Mouse (Mus musculus): ENCODE measurements around the gene Utp20. TPM values are rescaled to one million over a fixed set of nuclear protein-coding genes. Genes with fewer than 3 reads are reported as not detected.
"Not testable (repeated sequence)": the region's sequence is repeated elsewhere in the genome, so short reads cannot be mapped to it uniquely, and the experiment has no call there.

Utp20 gene
- polyA plus RNA-seq, 1 experiment from 2014 or later, result 7.5 TPM

GRCm38 (mm10) chr10:88826947-88827306 is 323 bp upstream of the Utp20 start:
- Histone ChIP-seq H3K4me3 (replicated peaks) (peak overlapping the region; percentile 83), H3K9ac (peak overlapping the region; percentile 55)
- WGBS (ENCODE audit: insufficient replicate concordance), result 1% methylated on average over 6 of the region's 6 CpGs

DNA sequence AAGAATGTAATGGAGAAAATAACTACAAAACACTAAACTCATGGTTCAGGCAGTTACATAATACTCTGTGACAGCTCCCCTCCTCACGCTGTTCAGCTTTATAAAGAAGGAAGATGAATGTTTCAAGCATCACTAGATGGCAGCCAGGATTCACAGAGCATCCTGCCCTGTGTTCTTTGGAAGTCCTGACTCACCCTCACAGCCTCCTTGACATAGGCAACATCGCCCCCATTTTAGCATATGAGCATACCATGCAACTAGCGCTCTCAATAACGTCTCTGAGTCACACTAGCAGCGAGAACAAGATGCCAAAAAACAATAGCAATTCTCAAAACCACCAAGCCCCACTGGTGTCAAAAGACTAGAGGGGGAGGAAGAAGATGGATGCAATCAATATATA is 9.3 kb downstream of the Utp20 start:
- Histone ChIP-seq H3K4me1 (replicated peaks) (no peaks in the 10 kb centered on the region), H3K27me3 (no peaks in the 10 kb centered on the region), H3K4me2 (no peak overlapping the region), H3K4me3 (replicated peaks) (no peak overlapping the region), H3K9ac (no peak overlapping the region), H3K27ac (no peak overlapping the region), H3K9me3 (replicated peaks) (no peaks in the 10 kb centered on the region), H3K36me3 (peaks cover 81% of the 10 kb centered on the region)
- ATAC-seq (ENCODE audit: low read depth) (no peak), DNase-seq (no peak)
- 81% methylated on average over 5 of the region's 5 CpGs for WGBS (ENCODE audit: insufficient replicate concordance)

More at GRCm38 (mm10) chr10:88826947-88827306, 323 bp upstream of the Utp20 start:
- H3K27ac ChIP-seq; H3K27me3 ChIP-seq; H3K9me3 ChIP-seq (replicated peaks); H3K4me1 ChIP-seq (replicated peaks); DNase-seq: not testable (repeated sequence)
- peaks cover 23% of the 10 kb centered on the region for H3K36me3 ChIP-seq
- 0 out of 2 replicates have a peak, but pooled peaks have one; percentile 30 for ATAC-seq (ENCODE audit: low read depth)
- peak overlapping the region; percentile 76 for H3K4me2 ChIP-seq

GRCm38 (mm10) chr10:88815256-88815655 is 11.3 kb downstream of the Utp20 start:
- no peak overlapping the region for H3K9ac ChIP-seq
- no peaks in the 10 kb centered on the region for H3K4me1 ChIP-seq (replicated peaks)
- ATAC-seq (ENCODE audit: low read depth), result no peak
- H3K27me3 ChIP-seq, result no peaks in the 10 kb centered on the region
- H3K36me3 ChIP-seq, result peaks cover 80% of the 10 kb centered on the region
- DNase-seq, result no peak
- no peaks in the 10 kb centered on the region for H3K9me3 ChIP-seq (replicated peaks)
- H3K4me2 ChIP-seq, result no peak overlapping the region
- WGBS (ENCODE audit: insufficient replicate concordance), result 76% methylated on average over 2 of the region's 2 CpGs
- no peak overlapping the region for H3K4me3 ChIP-seq (replicated peaks)
- H3K27ac ChIP-seq, result no peak overlapping the region

- DNase-seq, result no peak
- 80% methylated on average over 5 of the region's 5 CpGs for WGBS (ENCODE audit: insufficient replicate concordance)
- H3K27me3 ChIP-seq, result no peaks in the 10 kb centered on the region
- H3K4me1 ChIP-seq (replicated peaks), result no peaks in the 10 kb centered on the region
- H3K27ac ChIP-seq, result no peak overlapping the region
- H3K36me3 ChIP-seq, result peaks cover 84% of the 10 kb centered on the region
- no peak for ATAC-seq (ENCODE audit: low read depth)
- no peaks in the 10 kb centered on the region for H3K9me3 ChIP-seq (replicated peaks)
- H3K9ac ChIP-seq, result no peak overlapping the region
- no peak overlapping the region for H3K4me2 ChIP-seq
- H3K4me3 ChIP-seq (replicated peaks), result no peak overlapping the region
These were observed 14.9 kb downstream of the Utp20 start for GRCm38 (mm10) chr10:88811704-88812103.

DNA sequence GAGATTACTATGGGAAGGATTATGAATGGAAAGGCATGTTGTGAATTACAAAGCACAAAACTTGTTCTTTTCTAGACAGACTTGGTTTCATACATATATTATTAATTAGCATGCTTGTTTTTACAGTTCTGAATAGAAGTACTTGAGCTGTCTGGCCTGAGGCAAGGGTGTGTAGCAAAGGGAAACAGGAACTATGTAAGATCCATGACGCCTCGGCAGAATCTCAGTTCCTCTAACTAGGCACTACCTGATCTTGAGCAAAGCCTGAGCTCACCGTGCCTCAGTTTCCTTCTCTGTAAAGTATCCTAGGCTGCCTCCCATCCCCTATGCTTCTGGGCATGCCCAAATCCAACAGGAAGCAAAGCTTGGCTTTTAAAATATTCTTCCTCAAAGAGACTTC is 24.4 kb downstream of the Utp20 start:
- H3K9me3 ChIP-seq (replicated peaks), result no peaks in the 10 kb centered on the region
- H3K9ac ChIP-seq, result no peak overlapping the region
- no peaks in the 10 kb centered on the region for H3K4me1 ChIP-seq (replicated peaks)
- H3K27ac ChIP-seq, result no peak overlapping the region
- no peak overlapping the region for H3K4me2 ChIP-seq
- DNase-seq (no peak), ATAC-seq (ENCODE audit: low read depth) (no peak)
- H3K27me3 ChIP-seq, result no peaks in the 10 kb centered on the region
- H3K4me3 ChIP-seq (replicated peaks), result no peak overlapping the region
- H3K36me3 ChIP-seq, result peaks cover 67% of the 10 kb centered on the region
- 54% methylated on average over 3 of the region's 3 CpGs for WGBS (ENCODE audit: insufficient replicate concordance)

DNA sequence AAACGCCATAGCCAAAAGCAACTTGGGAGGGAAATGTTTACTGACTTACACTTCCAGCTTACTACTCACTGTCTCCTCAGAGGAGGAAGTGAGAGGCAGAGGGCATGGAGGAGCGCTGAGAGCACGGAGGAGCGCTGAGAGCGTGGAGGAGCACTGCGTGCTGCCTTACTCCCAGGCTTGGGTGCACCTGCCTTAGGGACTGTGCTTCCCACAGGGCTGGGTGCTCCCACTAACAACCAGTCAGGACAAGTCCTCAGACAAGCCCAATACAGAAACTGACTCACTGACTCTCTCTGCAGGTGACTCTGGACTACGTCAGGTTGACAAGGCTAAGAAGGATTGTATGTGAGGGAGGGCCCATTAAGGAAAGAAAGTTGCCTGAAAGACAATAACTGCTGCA is 27.2 kb downstream of the Utp20 start:
- 84% methylated on average over 7 of the region's 7 CpGs for WGBS (ENCODE audit: insufficient replicate concordance)
- Histone ChIP-seq H3K4me3 (replicated peaks) (no peak overlapping the region), H3K9ac (no peak overlapping the region), H3K4me2 (no peak overlapping the region), H3K9me3 (replicated peaks) (no peaks in the 10 kb centered on the region), H3K36me3 (peaks cover 68% of the 10 kb centered on the region), H3K4me1 (replicated peaks) (no peaks in the 10 kb centered on the region), H3K27ac (no peak overlapping the region), H3K27me3 (no peaks in the 10 kb centered on the region)
- DNase-seq (no peak), ATAC-seq (ENCODE audit: low read depth) (no peak)

DNA sequence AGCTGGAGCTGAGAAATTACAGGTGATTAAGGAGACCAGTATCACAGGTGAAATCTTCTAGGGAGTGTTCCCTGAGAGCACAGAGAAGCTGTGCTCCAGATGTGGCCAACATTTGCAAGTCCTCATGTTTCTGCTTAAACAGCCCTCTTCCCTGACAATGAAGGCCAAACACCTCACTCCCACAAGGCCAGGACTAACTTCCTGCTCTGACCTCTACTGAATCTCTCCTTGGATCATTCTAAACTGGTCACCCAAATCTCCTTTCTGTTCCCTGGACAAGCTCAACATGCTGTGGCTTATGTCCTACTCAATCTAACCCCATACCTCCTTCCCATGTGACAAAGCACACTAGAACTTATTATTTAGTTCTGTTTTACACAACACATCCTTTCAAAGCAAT is 29.2 kb downstream of the Utp20 start:
- no peaks in the 10 kb centered on the region for H3K27me3 ChIP-seq
- no peak overlapping the region for H3K4me3 ChIP-seq (replicated peaks)
- H3K36me3 ChIP-seq, result peaks cover 75% of the 10 kb centered on the region
- no peak overlapping the region for H3K27ac ChIP-seq
- no peak for ATAC-seq (ENCODE audit: low read depth)
- no peak overlapping the region for H3K9ac ChIP-seq
- no peak for DNase-seq
- H3K4me2 ChIP-seq, result no peak overlapping the region
- no peaks in the 10 kb centered on the region for H3K4me1 ChIP-seq (replicated peaks)
- no peaks in the 10 kb centered on the region for H3K9me3 ChIP-seq (replicated peaks)

GRCm38 (mm10) chr10:88796939-88797338 is 29.7 kb downstream of the Utp20 start:
- Histone ChIP-seq H3K27ac (no peak overlapping the region), H3K4me1 (replicated peaks) (no peaks in the 10 kb centered on the region), H3K9ac (no peak overlapping the region), H3K9me3 (replicated peaks) (no peaks in the 10 kb centered on the region), H3K36me3 (peaks cover 78% of the 10 kb centered on the region), H3K4me3 (replicated peaks) (no peak overlapping the region), H3K27me3 (no peaks in the 10 kb centered on the region), H3K4me2 (no peak overlapping the region)
- DNase-seq (no peak), ATAC-seq (ENCODE audit: low read depth) (no peak)
- WGBS (ENCODE audit: insufficient replicate concordance), result 79% methylated on average over 4 of the region's 4 CpGs

- no peak for ATAC-seq (ENCODE audit: low read depth)
These were observed 31.4 kb downstream of the Utp20 start for GRCm38 (mm10) chr10:88795226-88795625.

GRCm38 (mm10) chr10:88794606-88795005 is 32.0 kb downstream of the Utp20 start:
- DNase-seq (no peak), ATAC-seq (ENCODE audit: low read depth) (no peak)
- Histone ChIP-seq H3K27me3 (no peaks in the 10 kb centered on the region), H3K27ac (no peak overlapping the region), H3K9me3 (replicated peaks) (no peaks in the 10 kb centered on the region), H3K4me2 (no peak overlapping the region), H3K36me3 (peaks cover 81% of the 10 kb centered on the region), H3K9ac (no peak overlapping the region), H3K4me1 (replicated peaks) (no peaks in the 10 kb centered on the region), H3K4me3 (replicated peaks) (no peak overlapping the region)
- 78% methylated on average over 8 of the region's 8 CpGs for WGBS (ENCODE audit: insufficient replicate concordance)

More at GRCm38 (mm10) chr10:88795226-88795625, 31.4 kb downstream of the Utp20 start:
- H3K4me1 ChIP-seq (replicated peaks), result no peaks in the 10 kb centered on the region
- H3K36me3 ChIP-seq, result peaks cover 86% of the 10 kb centered on the region
- no peak for DNase-seq
- no peaks in the 10 kb centered on the region for H3K27me3 ChIP-seq
- WGBS (ENCODE audit: insufficient replicate concordance), result 69% methylated on average over 7 of the region's 7 CpGs
- H3K27ac ChIP-seq, result no peak overlapping the region
- H3K4me3 ChIP-seq (replicated peaks), result no peak overlapping the region
- no peaks in the 10 kb centered on the region for H3K9me3 ChIP-seq (replicated peaks)
- H3K9ac ChIP-seq, result no peak overlapping the region
- no peak overlapping the region for H3K4me2 ChIP-seq

- no peaks in the 10 kb centered on the region for H3K27me3 ChIP-seq
- no peak for ATAC-seq (ENCODE audit: low read depth)
- peaks cover 73% of the 10 kb centered on the region for H3K36me3 ChIP-seq
- no peaks in the 10 kb centered on the region for H3K9me3 ChIP-seq (replicated peaks)
- DNase-seq, result no peak
- H3K4me1 ChIP-seq (replicated peaks), result no peaks in the 10 kb centered on the region
- H3K4me2 ChIP-seq, result no peak overlapping the region
- H3K9ac ChIP-seq, result no peak overlapping the region
- H3K4me3 ChIP-seq (replicated peaks), result no peak overlapping the region
- H3K27ac ChIP-seq, result no peak overlapping the region
These were observed 32.9 kb downstream of the Utp20 start for GRCm38 (mm10) chr10:88793671-88794070.

DNA sequence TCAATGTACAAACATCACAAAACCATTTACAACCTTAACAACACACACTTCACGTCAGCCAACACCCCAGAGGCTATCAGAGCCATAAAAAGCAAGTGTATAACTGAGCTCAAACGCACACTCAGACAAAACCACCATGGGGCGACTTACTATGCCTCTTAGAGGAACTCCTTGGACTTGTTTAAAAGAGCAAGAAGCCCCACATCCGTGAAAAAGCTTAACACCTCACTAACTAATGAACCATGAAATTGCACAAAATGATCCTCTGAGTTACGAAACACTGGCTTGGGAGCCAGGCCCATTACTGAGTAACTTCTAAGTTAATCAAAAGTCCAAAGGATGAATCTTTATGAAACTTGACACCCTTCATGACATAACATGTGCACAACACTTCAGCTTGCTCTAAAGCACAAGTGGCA is 42.1 kb downstream of the Utp20 start:
- Histone ChIP-seq H3K36me3 (peaks cover 36% of the 10 kb centered on the region), H3K27ac (no peak overlapping the region), H3K4me1 (replicated peaks) (no peaks in the 10 kb centered on the region), H3K27me3 (no peaks in the 10 kb centered on the region), H3K4me2 (no peak overlapping the region), H3K9me3 (replicated peaks) (no peaks in the 10 kb centered on the region), H3K9ac (no peak overlapping the region), H3K4me3 (replicated peaks) (no peak overlapping the region)
- 76% methylated on average over 5 of the region's 5 CpGs for WGBS (ENCODE audit: insufficient replicate concordance)
- ATAC-seq (ENCODE audit: low read depth) (no peak), DNase-seq (no peak)

Measured in liver, embryonic 13.5 days (tissue).